Mouse (Mus musculus) Patski (cell line): ENCODE data around the gene Cxcl15. TPM values are rescaled to one million over a fixed set of nuclear protein-coding genes. Genes with fewer than 3 reads are reported as not detected.
"Not testable (repeated sequence)": the region's sequence is repeated elsewhere in the genome, so short reads cannot be mapped to it uniquely, and the experiment has no call there.

ENCODE experiments used
- ATAC-seq: fragments of 100-300 bp; one replicate; pipeline ENCODE4 v1.8.0; 2021
- CTCF ChIA-PET: fragments of 350-600 bp; sonication (Branson Sonifier 250); formaldehyde crosslinking; loops from one replicate; lab custom pipeline; 2022; ENCODE audit warnings: inconsistent platforms; lab: Charles Lee
- POLR2A ChIA-PET: fragments of 350-600 bp; sonication (Branson Sonifier 250); formaldehyde crosslinking; loops from one replicate; lab custom pipeline; 2022; ENCODE audit warnings: antibody characterized with exemption, inconsistent platforms; lab: Charles Lee
- DNase-seq: peaks from one replicate; pipeline ENCODE4 v3.0.0-alpha.2; 2011; ENCODE audit warnings: low read depth, low spot score
- H3K27me3 ChIP-seq: fragments of 371-371 bp; one replicate; pipeline ENCODE4 v1.5.1; 2021
- CTCF ChIP-seq: fragments of 100-300 bp; IDR thresholded peaks from one replicate; pipeline ENCODE4 v1.5.1; 2021
- in situ Hi-C: fragments of 300-500 bp; cut with MboI; formaldehyde crosslinking; loops from 3 replicates; pipeline ENCODE4 v1.11.1; 2018; ENCODE audit warnings: low pct_unique_long_range_greater_than_20kb, mixed read lengths
- polyA plus RNA-seq: library from polyadenylated mRNA; unstranded; gene quantifications from one replicate; pipeline ENCODE4 v1.2.3, GENCODE M21; 2021

Cxcl15 gene
- polyA plus RNA-seq, 1 experiment from 2014 or later, result 0.04 TPM

- CTCF ChIA-PET, result interaction anchor here (1.0 to 1.3 kb wide), 2 partner anchors 21 to 34 kb away, joined by 3 read pairs; no protein-coding TSS in a partner anchor
- DNase-seq, result no peak
- TF ChIP-seq CTCF, result no peak
- POLR2A ChIA-PET, result no interaction called here
- H3K27me3 ChIP-seq, result no peaks in the 10 kb centered on the region
- no peak for ATAC-seq
- in situ Hi-C loops, result no loop called here
These were observed 38.5 kb downstream of the Cxcl15 start for GRCm38 (mm10) chr5:90832768-90833388.

GRCm38 (mm10) chr5:90834436-90834835 is 40.1 kb downstream of the Cxcl15 start:
- no peak for DNase-seq
- POLR2A ChIA-PET, result no interaction called here
- no peak for ATAC-seq
- no peak for TF ChIP-seq CTCF
- CTCF ChIA-PET, result interaction anchor here (1.0 to 3.1 kb wide), 10 partner anchors 9 to 182 kb away, joined by 3 to 14 read pairs (median 4); no protein-coding TSS in a partner anchor
- in situ Hi-C loops, result no loop called here
- H3K27me3 ChIP-seq, result no peaks in the 10 kb centered on the region

- ChIA-PET CTCF (interaction anchor here (0.7 to 2.0 kb wide), 4 partner anchors 15 to 34 kb away, joined by 3 to 6 read pairs (median 4); no protein-coding TSS in a partner anchor), POLR2A (no interaction called here)
- no peaks in the 10 kb centered on the region for H3K27me3 ChIP-seq
- peak; percentile 62 for ATAC-seq
- DNase-seq, result no peak
- no peak for TF ChIP-seq CTCF
- in situ Hi-C loops, result no loop called here
These were observed 44.2 kb downstream of the Cxcl15 start for GRCm38 (mm10) chr5:90838582-90838981.

- in situ Hi-C loops, result no loop called here
- ATAC-seq, result no peak
- no peak for DNase-seq
- POLR2A ChIA-PET, result interaction anchor here (0.6 to 0.9 kb wide), 2 partner anchors 11 to 286 kb away, joined by 4 to 12 read pairs; no protein-coding TSS in a partner anchor
- CTCF ChIA-PET, result interaction anchor here (0.9 kb wide), 1 partner anchor 53 kb away, joined by 3 read pairs; no protein-coding TSS in a partner anchor
- H3K27me3 ChIP-seq, result no peaks in the 10 kb centered on the region
- no peak for TF ChIP-seq CTCF
These were observed 46.9 kb downstream of the Cxcl15 start for GRCm38 (mm10) chr5:90840902-90841869.

GRCm38 (mm10) chr5:90843891-90844290 is 49.6 kb downstream of the Cxcl15 start:
- POLR2A ChIA-PET, result no interaction called here
- CTCF ChIA-PET, result interaction anchor here (1.0 to 1.6 kb wide), 2 partner anchors 9 to 13 kb away, joined by 3 to 4 read pairs; no protein-coding TSS in a partner anchor
- DNase-seq, result no peak
- TF ChIP-seq CTCF, result no peak
- in situ Hi-C loops, result no loop called here
- no peak for ATAC-seq
- H3K27me3 ChIP-seq, result no peaks in the 10 kb centered on the region

- CTCF ChIA-PET, POLR2A ChIA-PET, ATAC-seq, in situ Hi-C loops, H3K27me3 ChIP-seq, DNase-seq: not testable (repeated sequence)
These were observed 55.8 kb downstream of the Cxcl15 start for GRCm38 (mm10) chr5:90850096-90850495.

GRCm38 (mm10) chr5:90851391-90851790 is 57.1 kb downstream of the Cxcl15 start:
- DNase-seq, POLR2A ChIA-PET, in situ Hi-C loops, ATAC-seq, CTCF ChIA-PET, H3K27me3 ChIP-seq: not testable (repeated sequence)

Other genes starting within 250 kb of the Cxcl15 start
- gene 5830473C10Rik, start 233.4 kb upstream of the Cxcl15 start, polyA plus RNA-seq, result 0.06 TPM
- 3.9 TPM for gene Rassf6, start 153.9 kb upstream of the Cxcl15 start, polyA plus RNA-seq
- 11.9 TPM for gene Cxcl5, start 35.2 kb upstream of the Cxcl15 start, polyA plus RNA-seq
- gene Ppbp, start 26.0 kb upstream of the Cxcl15 start, polyA plus RNA-seq, result 41.7 TPM
- gene Pf4, start 22.1 kb upstream of the Cxcl15 start, polyA plus RNA-seq, result not detected
- gene Cxcl3, start 8.4 kb upstream of the Cxcl15 start, polyA plus RNA-seq, result not detected
- 86.7 TPM for gene Cxcl1, start 96.7 kb downstream of the Cxcl15 start, polyA plus RNA-seq
- gene Cxcl2, start 109.3 kb downstream of the Cxcl15 start, polyA plus RNA-seq, result 0.24 TPM
- 30.6 TPM for gene Mthfd2l, start 136.6 kb downstream of the Cxcl15 start, polyA plus RNA-seq
- gene Epgn, start 232.9 kb downstream of the Cxcl15 start, polyA plus RNA-seq, result 0.09 TPM